Mouse (Mus musculus) MEL (cell line): ENCODE measurements around the gene Tnnc1.

Experiments used
- CTCF ChIP-seq, 3 experiments: IDR thresholded peaks in 2 of 3; conservative IDR thresholded peaks in 1 of 3; 2 replicates each; pipeline ENCODE4 v1.5.1; 2011 to 2012; ENCODE audit warnings: low read length in 3 of 3, low read depth in 2 of 3, mild to moderate bottlenecking in 2 of 3, improper control_type of control experiment in 1 of 3, inconsistent platforms in 1 of 3, mixed read lengths in 1 of 3, moderate library complexity in 1 of 3; ENCODE audit not compliant: control insufficient read depth in 1 of 3, insufficient read depth in 1 of 3, poor library complexity in 1 of 3, severe bottlenecking in 1 of 3
- HCFC1 ChIP-seq: IDR thresholded peaks from 2 replicates; pipeline ENCODE4 v1.6.1; 2012; ENCODE audit warnings: low read depth, mild to moderate bottlenecking, inconsistent platforms, low read length, improper control_type of control experiment, moderate library complexity
- KAT2A ChIP-seq: conservative IDR thresholded peaks from 2 replicates; pipeline ENCODE4 v1.6.1; 2012; ENCODE audit warnings: low read depth, low read length, improper control_type of control experiment, inconsistent platforms
- MAX ChIP-seq: IDR thresholded peaks from 2 replicates; pipeline ENCODE4 v1.6.1; 2011; ENCODE audit warnings: low read length, improper control_type of control experiment
- MEF2A ChIP-seq: IDR thresholded peaks from 2 replicates; pipeline ENCODE4 v1.6.1; 2014; ENCODE audit warnings: low read depth, mild to moderate bottlenecking, inconsistent platforms, low read length, improper control_type of control experiment; ENCODE audit not compliant: poor library complexity, insufficient replicate concordance, severe bottlenecking; ENCODE audit errors: extremely low read depth
- RAD21 ChIP-seq: IDR thresholded peaks from 2 replicates; pipeline ENCODE4 v1.6.1; 2011; ENCODE audit warnings: mild to moderate bottlenecking, low read depth, low read length, improper control_type of control experiment
- SIN3A ChIP-seq: IDR thresholded peaks from 2 replicates; pipeline ENCODE4 v1.6.1; 2012; ENCODE audit warnings: low read length, improper control_type of control experiment, inconsistent platforms
- USF1 ChIP-seq: IDR thresholded peaks from 2 replicates; pipeline ENCODE4 v1.6.1; 2014; ENCODE audit warnings: low read depth, mild to moderate bottlenecking, inconsistent platforms, low read length, improper control_type of control experiment, moderate library complexity
- USF2 ChIP-seq, 2 experiments: IDR thresholded peaks; 2 replicates each; pipeline ENCODE4 v1.6.1; 2011 to 2012; ENCODE audit warnings: improper control_type of control experiment in 2 of 2, low read length in 2 of 2, borderline replicate concordance in 1 of 2, inconsistent platforms in 1 of 2, low read depth in 1 of 2, mild to moderate bottlenecking in 1 of 2; ENCODE audit not compliant: insufficient read depth in 1 of 2
- ZC3H11A ChIP-seq: IDR thresholded peaks from 2 replicates; pipeline ENCODE4 v1.6.1; 2012; ENCODE audit warnings: low read depth, mild to moderate bottlenecking, inconsistent platforms, low read length, improper control_type of control experiment

GRCm38 (mm10) chr14:31194441-31194840 lies 13.7 kb upstream of the Tnnc1 start:
- TF ChIP-seq ZC3H11A (no peak), MAX (no peak), KAT2A (no peak), RAD21 (no peak), USF1 (no peak), USF2 (IDR thresholded peaks at IDR 0.05; ENCODE audit: borderline replicate concordance in 1 of 2, insufficient read depth in 1 of 2, low read depth in 1 of 2, low read length in 2 of 2) (no peak), MEF2A (no peak), CTCF (IDR thresholded peaks at IDR 0.05 in 2 of 3, conservative IDR thresholded peaks at IDR 0.05 in 1 of 3; ENCODE audit: control insufficient read depth in 1 of 3, insufficient read depth in 1 of 3, low read depth in 2 of 3, low read length in 3 of 3, poor library complexity in 1 of 3, severe bottlenecking in 1 of 3) (no peak), SIN3A (no peak), HCFC1 (no peak)
